Mouse (Mus musculus): ENCODE measurements around the gene Gm6526. TPM values are rescaled to one million over a fixed set of nuclear protein-coding genes. Genes with fewer than 3 reads are reported as not detected.
"Not testable (repeated sequence)": the region's sequence is repeated elsewhere in the genome, so short reads cannot be mapped to it uniquely, and the experiment has no call there.

The Gm6526 gene
- total RNA-seq (2015) (not detected in 2 replicates), total RNA-seq (2017) (not detected in 2 replicates)

- ATAC-seq (ENCODE audit: poor library complexity, severe bottlenecking) = not testable (repeated sequence)
Observed at GRCm38 (mm10) chr14:43747566-43747965, at the start of gene Gm6526. Gene Gm6526 (plus strand): TSS chr14:43747866.

- ATAC-seq (ENCODE audit: poor library complexity, severe bottlenecking) = not testable (repeated sequence)
Observed at GRCm38 (mm10) chr14:43727385-43727784, 20.3 kb upstream of the Gm6526 start, which contains the start of gene Gm16506. Gene Gm16506 (minus strand): TSS chr14:43727485.

GRCm38 (mm10) chr14:43784645-43785044 lies 37.0 kb downstream of the Gm6526 start, which contains the start of gene Gm8180:
Gene Gm8180 (minus strand): TSS chr14:43784745.
- ATAC-seq (ENCODE audit: poor library complexity, severe bottlenecking) = not testable (repeated sequence)

GRCm38 (mm10) chr14:43793811-43794210 lies 46.1 kb downstream of the Gm6526 start:
- not testable (repeated sequence) for ATAC-seq (ENCODE audit: poor library complexity, severe bottlenecking)

GRCm38 (mm10) chr14:43796069-43796904 lies 48.6 kb downstream of the Gm6526 start:
- no peak for ATAC-seq (ENCODE audit: poor library complexity, severe bottlenecking)

- ATAC-seq (ENCODE audit: poor library complexity, severe bottlenecking) = not testable (repeated sequence)
Observed at GRCm38 (mm10) chr14:43796905-43797470, 49.3 kb downstream of the Gm6526 start.

GRCm38 (mm10) chr14:43804435-43804834 lies 56.8 kb downstream of the Gm6526 start:
- ATAC-seq (ENCODE audit: poor library complexity, severe bottlenecking) = not testable (repeated sequence)

Other genes starting within 250 kb of the Gm6526 start
- not detected in 2 replicates for gene Gm5799, start 204.3 kb upstream of the Gm6526 start, total RNA-seq (2015)
- gene Gm5799, start 204.3 kb upstream of the Gm6526 start, total RNA-seq (2017) = not detected in 2 replicates
- not detected in 2 replicates for gene Gm17654, start 168.7 kb upstream of the Gm6526 start, total RNA-seq (2015)
- gene Gm17654, start 168.7 kb upstream of the Gm6526 start, total RNA-seq (2017) = not detected in 2 replicates
- gene Gm10375, start 139.9 kb upstream of the Gm6526 start, total RNA-seq (2015) = not detected in 2 replicates
- gene Gm10375, start 139.9 kb upstream of the Gm6526 start, total RNA-seq (2017) = not detected in 2 replicates
- not detected in 2 replicates for gene Gm8165, start 70.7 kb upstream of the Gm6526 start, total RNA-seq (2015)
- not detected in 2 replicates for gene Gm8165, start 70.7 kb upstream of the Gm6526 start, total RNA-seq (2017)
- 0.16 and 0.67 TPM in 2 replicates for gene Gm7324, start 50.0 kb upstream of the Gm6526 start, total RNA-seq (2015)
- 3.4 and 5.7 TPM in 2 replicates for gene Gm7324, start 50.0 kb upstream of the Gm6526 start, total RNA-seq (2017)
- gene Gm16506, start 20.4 kb upstream of the Gm6526 start, total RNA-seq (2015) = not detected in 2 replicates
- not detected in 2 replicates for gene Gm16506, start 20.4 kb upstream of the Gm6526 start, total RNA-seq (2017)
- gene Gm8180, start 36.9 kb downstream of the Gm6526 start, total RNA-seq (2015) = not detected in 2 replicates
- gene Gm8180, start 36.9 kb downstream of the Gm6526 start, total RNA-seq (2017) = not detected in 2 replicates
- gene Ear1, start 127.7 kb downstream of the Gm6526 start, total RNA-seq (2015) = 214 and 289 TPM in 2 replicates
- gene Ear1, start 127.7 kb downstream of the Gm6526 start, total RNA-seq (2017) = 277 and 344 TPM in 2 replicates
- gene Ear10, start 175.7 kb downstream of the Gm6526 start, total RNA-seq (2015) = 1.1 TPM in 1 of 2 replicates, not detected in the other
- gene Ear10, start 175.7 kb downstream of the Gm6526 start, total RNA-seq (2017) = not detected in 2 replicates
- 28.5 and 30.3 TPM in 2 replicates for gene Gm8113, start 177.5 kb downstream of the Gm6526 start, total RNA-seq (2015)
- gene Gm8113, start 177.5 kb downstream of the Gm6526 start, total RNA-seq (2017) = 24.9 and 28.7 TPM in 2 replicates
- gene Ang5, start 209.2 kb downstream of the Gm6526 start, total RNA-seq (2015) = not detected in 2 replicates
- not detected in 2 replicates for gene Ang5, start 209.2 kb downstream of the Gm6526 start, total RNA-seq (2017)

Data from megakaryocyte, adult 5-6 weeks (primary cell).